Mouse (Mus musculus): Measurements from ENCODE around the gene Dnmt3c.

DNA sequence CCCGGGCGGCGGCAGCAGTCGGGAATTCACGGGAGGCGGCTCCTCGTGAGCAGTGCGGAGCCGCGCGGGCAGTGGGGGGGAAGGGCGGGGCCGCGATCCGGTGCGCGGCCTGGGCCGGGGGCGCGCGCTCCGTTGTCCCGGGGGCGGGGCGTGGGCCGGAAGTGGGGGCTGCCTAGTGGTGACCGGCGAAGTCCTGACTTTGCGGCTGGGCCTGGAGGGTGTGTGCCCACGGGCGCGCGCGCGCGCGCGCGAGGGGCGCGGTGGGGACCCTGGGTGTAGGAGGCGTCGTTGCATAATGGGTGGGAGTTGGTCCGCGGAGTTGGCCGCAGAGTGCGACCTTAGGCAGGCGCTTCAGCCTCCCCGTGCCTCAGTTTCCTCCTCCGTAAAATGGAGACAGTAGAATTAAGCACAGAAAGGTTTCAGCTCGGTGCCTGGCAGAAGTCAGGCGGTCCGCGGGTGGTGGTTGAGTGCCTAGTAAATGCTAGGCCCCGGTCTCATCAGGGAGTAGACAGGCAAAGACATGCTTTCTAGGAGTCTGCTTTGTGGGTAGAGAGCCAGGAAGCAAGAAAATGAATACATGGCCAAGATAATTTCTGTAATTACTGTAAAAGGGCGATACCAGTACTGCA is 45.1 kb downstream of the Dnmt3c start:
- TF ChIP-seq CTCF (IDR thresholded peaks at IDR 0.05; ENCODE audit: control insufficient read depth, insufficient read depth, insufficient replicate concordance, low read depth, low read length) (no peak), POLR2A (IDR thresholded peaks at IDR 0.05; ENCODE audit: control insufficient read depth, low read depth, low read length) (no peak)

All from testis, adult 2 months (tissue).